Mouse (Mus musculus) ES-Bruce4 (cell line): ENCODE data around the gene Prkg1. TPM values are rescaled to one million over a fixed set of nuclear protein-coding genes. Genes with fewer than 3 reads are reported as not detected.

Experiments
- H3K27ac ChIP-seq: 2 replicates; pipeline ENCODE4 v1.5.1; 2012; ENCODE audit warnings: low read length, inconsistent platforms; ENCODE audit not compliant: insufficient read depth
- H3K27me3 ChIP-seq: 2 replicates; pipeline ENCODE4 v1.6.1; 2012; ENCODE audit warnings: mild to moderate bottlenecking, low read length, inconsistent platforms; ENCODE audit not compliant: control insufficient read depth, poor library complexity, insufficient read depth, severe bottlenecking
- H3K36me3 ChIP-seq: 2 replicates; pipeline ENCODE4 v1.6.1; 2012; ENCODE audit warnings: inconsistent platforms, mild to moderate bottlenecking, low read length, moderate library complexity; ENCODE audit not compliant: control insufficient read depth, poor library complexity, insufficient read depth, severe bottlenecking
- H3K4me1 ChIP-seq: one replicate; pipeline ENCODE4 v1.8.1; 2011; ENCODE audit warnings: low read length; ENCODE audit not compliant: control insufficient read depth, insufficient read depth
- H3K4me3 ChIP-seq: 2 replicates; pipeline ENCODE4 v1.5.1; 2011; ENCODE audit warnings: low read depth, mild to moderate bottlenecking, low read length
- H3K9ac ChIP-seq: 2 replicates; pipeline ENCODE4 v1.6.1; 2012; ENCODE audit warnings: low read depth, mild to moderate bottlenecking, inconsistent platforms; ENCODE audit not compliant: poor library complexity, severe bottlenecking
- H3K9me3 ChIP-seq: replicated peaks from 2 replicates; pipeline ENCODE4 v1.6.1; 2012; ENCODE audit warnings: mild to moderate bottlenecking, low read length, inconsistent platforms; ENCODE audit not compliant: control insufficient read depth, poor library complexity, insufficient read depth, severe bottlenecking
- CTCF ChIP-seq: IDR thresholded peaks from one replicate; pipeline ENCODE4 v1.8.1; 2011; ENCODE audit warnings: low read depth, low read length
- EP300 ChIP-seq: IDR thresholded peaks from 2 replicates; pipeline ENCODE4 v1.6.1; 2011; ENCODE audit warnings: low read depth, low read length; ENCODE audit not compliant: insufficient read depth
- POLR2A ChIP-seq: IDR thresholded peaks from one replicate; pipeline ENCODE4 v1.8.1; 2011; ENCODE audit warnings: low read length; ENCODE audit not compliant: insufficient read depth
- polyA plus RNA-seq: library from polyadenylated mRNA; stranded (reverse); fragments of >200 nt; gene quantifications from 2 replicates; pipeline ENCODE4 v1.2.4, GENCODE M21; 2011; ENCODE audit warnings: low read depth; ENCODE audit not compliant: missing spikeins, insufficient read depth, insufficient read length

Prkg1 gene
- polyA plus RNA-seq, 1 experiment = 0.46 TPM

- Histone ChIP-seq H3K4me1 (no peaks in the 10 kb centered on the region), H3K27ac (no peak overlapping the region), H3K9me3 (no peaks in the 10 kb centered on the region)
Observed at GRCm38 (mm10) chr19:31754642-31755287, 10.1 kb downstream of the Prkg1 start.

GRCm38 (mm10) chr19:31750976-31751676, 13.7 kb downstream of the Prkg1 start:
- TF ChIP-seq CTCF (no peak), POLR2A (no peak), EP300 (no peak)
- no peak overlapping the region for H3K4me3 ChIP-seq
- H3K9me3 ChIP-seq = no peaks in the 10 kb centered on the region
- no peak overlapping the region for H3K9ac ChIP-seq
- no peaks in the 10 kb centered on the region for H3K27me3 ChIP-seq
- H3K27ac ChIP-seq = no peak overlapping the region
- no peaks in the 10 kb centered on the region for H3K36me3 ChIP-seq
- H3K4me1 ChIP-seq = no peaks in the 10 kb centered on the region

More at GRCm38 (mm10) chr19:31754642-31755287, 10.1 kb downstream of the Prkg1 start:
- TF ChIP-seq CTCF (no peak), EP300 (no peak)
- H3K9ac ChIP-seq = no peak overlapping the region
- H3K36me3 ChIP-seq = no peaks in the 10 kb centered on the region
- H3K4me3 ChIP-seq = no peak overlapping the region
- no peaks in the 10 kb centered on the region for H3K27me3 ChIP-seq

GRCm38 (mm10) chr19:31746635-31747034, 18.2 kb downstream of the Prkg1 start:
- H3K4me1 ChIP-seq = no peaks in the 10 kb centered on the region
- no peak overlapping the region for H3K9ac ChIP-seq
- no peak for TF ChIP-seq CTCF
- H3K27ac ChIP-seq = no peak overlapping the region
- no peaks in the 10 kb centered on the region for H3K27me3 ChIP-seq
- H3K4me3 ChIP-seq = no peak overlapping the region
- no peaks in the 10 kb centered on the region for H3K36me3 ChIP-seq
- H3K9me3 ChIP-seq = no peaks in the 10 kb centered on the region

GRCm38 (mm10) chr19:31743241-31744045, 21.4 kb downstream of the Prkg1 start:
- TF ChIP-seq POLR2A (no peak), EP300 (no peak), CTCF (no peak)
- no peak overlapping the region for H3K9ac ChIP-seq

GRCm38 (mm10) chr19:31714900-31715299, 49.9 kb downstream of the Prkg1 start:
- no peak overlapping the region for H3K27ac ChIP-seq
- H3K9ac ChIP-seq = no peak overlapping the region
- H3K4me1 ChIP-seq = no peaks in the 10 kb centered on the region
- H3K9me3 ChIP-seq = no peaks in the 10 kb centered on the region
- no peak overlapping the region for H3K4me3 ChIP-seq
- TF ChIP-seq POLR2A = no peak
- no peaks in the 10 kb centered on the region for H3K36me3 ChIP-seq
- no peaks in the 10 kb centered on the region; the same call in 1 of the 2 replicates for H3K27me3 ChIP-seq

More at GRCm38 (mm10) chr19:31743241-31744045, 21.4 kb downstream of the Prkg1 start:
- H3K27me3 ChIP-seq = no peaks in the 10 kb centered on the region
- H3K4me1 ChIP-seq = no peaks in the 10 kb centered on the region
- no peaks in the 10 kb centered on the region for H3K9me3 ChIP-seq
- H3K27ac ChIP-seq = no peak overlapping the region
- H3K36me3 ChIP-seq = no peaks in the 10 kb centered on the region
- no peak overlapping the region for H3K4me3 ChIP-seq

GRCm38 (mm10) chr19:31714418-31714817, 50.4 kb downstream of the Prkg1 start:
- no peak overlapping the region for H3K9ac ChIP-seq
- H3K27ac ChIP-seq = no peak overlapping the region
- H3K27me3 ChIP-seq = no peaks in the 10 kb centered on the region; the same call in 1 of the 2 replicates
- H3K9me3 ChIP-seq = no peaks in the 10 kb centered on the region
- no peak for TF ChIP-seq POLR2A
- TF ChIP-seq EP300 = no peak
- no peak for TF ChIP-seq CTCF
- no peak overlapping the region for H3K4me3 ChIP-seq
- no peaks in the 10 kb centered on the region for H3K36me3 ChIP-seq
- no peaks in the 10 kb centered on the region for H3K4me1 ChIP-seq
